Mouse (Mus musculus) embryonic stem cell, embryonic (primary cell): ENCODE data around the gene Zc3h10.

Source experiments
- CTCF ChIA-PET, 4 experiments: fragments of 300-600 bp in 2 of 4; fragments of 350-600 bp in 2 of 4; sonication (Branson Sonifier 250); formaldehyde crosslinking; loops; one replicate each; lab custom pipeline; 2022; ENCODE audit warnings: inconsistent platforms in 2 of 4; lab: Charles Lee
- POLR2A ChIA-PET, 4 experiments: fragments of 300-600 bp in 2 of 4; fragments of 350-600 bp in 2 of 4; sonication (Branson Sonifier 250); formaldehyde crosslinking; loops; one replicate each; lab custom pipeline; 2022; ENCODE audit warnings: antibody characterized with exemption in 4 of 4, inconsistent platforms in 1 of 4; lab: Charles Lee

Gene Zc3h10

DNA sequence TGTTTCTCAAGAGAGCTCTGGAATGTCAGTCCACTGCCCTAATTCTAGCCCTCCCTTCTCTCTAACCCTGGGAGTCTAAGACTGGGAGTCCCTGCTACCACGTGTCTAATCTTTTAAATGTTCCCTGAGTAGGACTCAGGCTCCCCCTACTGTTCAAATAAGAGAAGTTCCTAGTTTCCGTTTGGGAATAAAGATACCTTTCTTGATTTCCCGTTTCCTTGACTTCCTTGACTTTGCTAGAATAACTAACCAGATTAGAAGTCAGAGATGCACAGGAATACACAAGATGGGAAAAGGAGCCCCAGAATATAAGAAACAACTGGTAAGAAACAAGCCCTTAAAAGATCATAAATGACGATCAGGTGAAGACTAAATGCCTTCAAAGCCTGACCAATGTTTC lies 1.2 kb downstream of the Zc3h10 start:
- CTCF ChIA-PET, result interaction anchor here (0.6 to 2.8 kb wide), 19 partner anchors 10 to 188 kb away, joined by 3 to 18 read pairs (median 5); partner anchors contain the start of genes Esyt1 (in 2 of the 4), Coq10a (in 1 of the 4), Myl6 (in 1 of the 4) and Myl6b (in 1 of the 4)
- POLR2A ChIA-PET, result interaction anchor here in 3 of 4 experiments (0.6 to 5.3 kb wide), 65 partner anchors 7 to 508 kb away, joined by 3 to 250 read pairs (median 8); partner anchors contain the start of genes Esyt1 (in 3 of the 3), Myl6b (in 3 of the 3), Myl6 (in 2 of the 3) and Nabp2 (in 2 of the 3)

DNA sequence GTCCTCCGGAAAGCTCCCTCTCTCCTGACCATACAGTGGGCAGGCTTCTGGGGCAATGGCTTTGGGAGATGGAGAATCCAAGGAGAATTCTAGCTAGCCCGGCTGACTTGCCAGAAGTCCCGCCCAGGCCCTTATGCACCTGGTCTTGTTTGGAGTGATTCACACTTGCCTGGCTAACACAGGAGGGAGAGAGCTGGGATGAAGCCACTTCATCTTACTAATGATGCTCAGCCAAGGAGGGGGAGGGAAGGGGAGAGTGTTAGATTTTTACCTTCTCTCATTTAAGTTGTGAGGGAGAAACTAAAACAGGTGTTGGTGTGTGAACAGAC lies 2.0 kb downstream of the Zc3h10 start:
- POLR2A ChIA-PET, result interaction anchor here in 3 of 4 experiments (0.5 to 5.3 kb wide), 30 partner anchors 10 to 481 kb away, joined by 3 to 250 read pairs (median 8); partner anchors contain the start of genes Esyt1 (in 3 of the 3), Myl6b (in 2 of the 3), Pa2g4 (in 2 of the 3) and Pan2 (in 2 of the 3)

DNA sequence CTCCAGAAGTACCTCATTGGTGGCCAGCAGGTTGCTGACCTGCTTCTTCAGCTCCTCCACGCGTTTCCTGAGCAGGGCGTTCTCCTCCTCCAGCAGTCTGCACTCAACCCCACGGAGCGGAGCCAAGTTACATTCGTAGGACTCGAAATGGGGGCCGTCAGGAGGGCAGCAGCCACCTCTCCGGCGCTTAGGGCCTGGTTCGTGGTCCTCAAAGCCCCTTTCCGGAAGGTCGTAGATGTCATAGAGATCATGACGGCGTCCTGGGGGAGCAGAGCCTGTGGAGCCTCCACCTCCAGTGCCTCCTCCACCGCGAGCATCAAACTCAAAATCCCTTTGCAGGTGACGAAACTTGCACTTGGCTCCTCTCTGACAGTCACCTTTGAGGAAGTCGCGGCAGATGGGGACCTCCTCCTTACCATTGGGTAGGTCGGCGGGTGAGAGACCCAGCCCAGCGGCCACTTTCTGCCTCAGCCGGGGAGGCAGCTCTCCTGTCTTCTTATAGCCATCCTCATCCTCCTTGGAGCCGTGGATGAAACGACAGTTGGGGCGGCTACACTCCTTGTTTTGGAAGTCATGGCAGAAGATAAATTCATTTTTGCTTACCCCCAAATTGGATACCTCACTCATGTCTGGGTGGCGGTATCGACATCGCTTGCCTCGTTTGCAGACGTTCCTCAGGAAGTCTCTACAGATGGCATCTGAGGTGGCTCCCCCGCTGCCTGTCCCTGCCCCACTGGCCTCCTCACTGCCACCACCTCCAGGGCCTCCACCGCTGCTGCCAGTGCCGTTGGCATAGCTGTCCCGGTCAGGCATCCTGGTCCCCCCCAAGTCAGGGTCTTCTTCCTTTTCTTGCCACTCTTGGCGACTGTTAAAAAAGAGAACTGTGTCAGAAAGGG lies 2.7 kb downstream of the Zc3h10 start:
- ChIA-PET CTCF (interaction anchor here in 2 of 4 experiments (0.5 to 2.8 kb wide), 8 partner anchors 10 to 244 kb away, joined by 3 to 18 read pairs (median 4); partner anchors contain the start of genes Nabp2 (in 1 of the 2), Pa2g4 (in 1 of the 2) and Rnf41 (in 1 of the 2)), POLR2A (interaction anchor here in 3 of 4 experiments (0.5 to 5.3 kb wide), 27 partner anchors 9 to 480 kb away, joined by 3 to 250 read pairs (median 10); partner anchors contain the start of genes Esyt1 (in 3 of the 3), Pa2g4 (in 2 of the 3), Myl6 (in 1 of the 3) and Myl6b (in 1 of the 3))

More for the DNA sequence above, 2.0 kb downstream of the Zc3h10 start:
- CTCF ChIA-PET, result interaction anchor here (0.5 to 2.8 kb wide), 13 partner anchors 10 to 244 kb away, joined by 3 to 18 read pairs (median 4); partner anchors contain the start of genes Myl6b (in 1 of the 4), Nabp2 (in 1 of the 4), Pa2g4 (in 1 of the 4) and Rnf41 (in 1 of the 4)

DNA sequence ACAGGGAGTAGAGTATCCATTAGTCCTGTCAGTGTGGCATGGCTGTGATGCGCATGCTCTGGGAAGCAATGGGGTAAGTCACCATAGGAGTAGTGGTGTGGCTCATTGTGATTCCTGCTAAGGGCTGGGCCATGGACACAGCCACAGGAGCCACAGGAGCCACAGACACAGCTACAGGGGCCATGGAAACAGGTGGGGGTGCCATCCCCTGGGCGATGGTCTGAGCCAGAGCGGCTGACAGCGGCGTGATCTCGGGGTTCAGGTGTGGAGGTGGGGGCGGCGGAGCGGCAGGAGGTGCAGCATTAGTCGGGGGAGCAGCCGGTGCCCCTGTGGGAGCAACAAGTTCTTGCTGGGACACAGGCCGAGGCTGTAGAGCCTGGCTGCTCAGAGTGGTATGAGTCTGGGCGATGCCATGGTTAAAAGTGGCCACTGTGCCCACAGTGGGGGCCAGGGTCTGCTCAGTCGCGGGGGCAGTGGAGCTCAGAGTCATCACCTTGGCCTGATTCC lies 3.4 kb downstream of the Zc3h10 start:
- CTCF ChIA-PET, result no interaction called here

DNA sequence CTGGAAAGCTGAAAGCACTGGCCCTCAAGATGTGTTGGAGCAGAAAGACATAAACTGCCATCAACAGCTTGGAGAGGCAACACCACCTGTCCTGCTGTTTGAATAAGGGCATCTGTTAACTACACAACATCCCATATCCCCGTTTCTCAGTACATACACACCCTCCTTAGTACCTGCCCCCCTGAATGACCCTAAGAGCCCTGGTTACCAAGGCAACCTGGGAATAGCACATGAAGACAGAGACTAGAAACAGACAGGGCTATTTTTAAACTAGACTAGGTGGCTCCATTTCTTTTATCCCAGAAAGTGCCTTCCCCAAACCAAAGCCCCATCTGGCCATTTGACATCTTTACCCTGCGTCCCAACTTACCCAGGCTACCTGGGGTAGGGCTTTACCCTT lies 4.5 kb downstream of the Zc3h10 start:
- ChIA-PET POLR2A (interaction anchor here in 2 of 4 experiments (0.8 to 3.5 kb wide), 4 partner anchors 17 to 81 kb away, joined by 3 to 19 read pairs (median 4); partner anchors contain the start of gene Esyt1 (in 2 of the 2)), CTCF (no interaction called here)

More for the DNA sequence above, 3.4 kb downstream of the Zc3h10 start:
- POLR2A ChIA-PET, result interaction anchor here in 3 of 4 experiments (0.6 to 5.3 kb wide), 13 partner anchors 8 to 174 kb away, joined by 3 to 250 read pairs (median 52); partner anchors contain the start of genes Esyt1 (in 3 of the 3), Pa2g4 (in 2 of the 3) and Myl6 (in 1 of the 3)

DNA sequence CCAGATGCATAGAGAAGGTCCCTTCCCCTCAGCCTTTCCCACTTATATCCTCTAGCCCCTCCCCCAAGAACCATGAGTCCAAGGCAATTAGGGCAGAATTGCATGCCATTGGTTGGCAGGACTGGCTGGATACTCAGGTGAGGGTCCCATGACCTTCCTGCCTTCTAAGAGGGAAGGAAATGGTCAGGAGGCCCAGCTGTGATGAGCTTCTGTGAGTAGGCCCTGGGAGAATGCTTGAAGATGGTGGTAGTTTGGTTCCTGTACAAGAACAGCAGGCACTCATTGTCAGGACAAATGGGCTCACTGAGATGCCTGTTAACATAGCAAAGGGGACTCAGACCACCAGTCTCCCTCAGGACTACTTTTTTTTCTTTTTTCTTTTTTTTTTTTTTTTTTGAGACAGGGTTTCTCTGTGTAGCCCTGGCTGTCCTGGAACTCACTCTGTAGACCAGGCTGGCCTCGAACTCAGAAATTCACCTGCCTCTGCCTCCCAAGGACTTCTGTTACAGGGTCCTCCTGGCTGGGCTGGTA lies 9.2 kb downstream of the Zc3h10 start:
- POLR2A ChIA-PET, result interaction anchor here in 3 of 4 experiments (0.7 to 4.8 kb wide), 7 partner anchors 9 to 168 kb away, joined by 3 to 44 read pairs (median 6); partner anchors contain the start of genes Esyt1 (in 2 of the 3), Zc3h10 (in 2 of the 3), Nabp2 (in 1 of the 3) and Pa2g4 (in 1 of the 3)
- CTCF ChIA-PET, result interaction anchor here in 3 of 4 experiments (0.6 to 4.3 kb wide), 4 partner anchors 13 to 255 kb away, joined by 3 to 27 read pairs (median 4); partner anchors contain the start of gene Esyt1 (in 1 of the 3)

DNA sequence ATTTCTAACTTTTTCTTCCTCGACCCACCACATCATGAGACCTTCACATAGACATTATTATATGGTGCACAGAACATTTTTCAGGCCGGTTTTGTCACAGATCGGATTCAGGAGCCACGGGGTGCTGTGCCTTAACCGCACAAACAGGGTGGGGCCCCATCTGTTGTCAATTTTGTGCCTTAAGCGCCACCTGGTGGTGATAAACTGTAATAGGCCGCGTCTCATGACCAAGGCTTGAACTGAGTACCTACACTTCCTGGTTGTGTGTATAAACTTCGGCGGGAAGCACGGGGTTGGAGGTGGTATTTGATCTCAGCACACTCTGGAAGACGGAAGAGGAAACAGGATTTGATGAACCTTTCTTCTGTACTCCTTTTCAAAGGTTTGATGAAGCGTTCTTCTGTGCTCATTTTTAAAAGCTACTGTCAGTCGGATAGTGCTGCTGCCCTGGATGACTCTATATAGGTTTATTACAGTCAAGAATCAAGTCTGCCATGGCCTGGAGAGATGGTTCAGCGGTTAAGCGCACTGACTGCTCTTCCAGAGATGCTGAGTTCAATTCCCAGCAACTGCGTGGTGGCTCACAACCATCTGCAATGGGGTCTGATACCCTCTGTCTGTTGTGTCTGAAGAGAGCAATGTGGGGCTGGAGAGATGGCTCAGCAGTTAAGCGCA lies 11.2 kb downstream of the Zc3h10 start:
- POLR2A ChIA-PET, result interaction anchor here (0.5 to 4.8 kb wide), 15 partner anchors 10 to 369 kb away, joined by 3 to 52 read pairs (median 5); partner anchors contain the start of genes Zc3h10 (in 3 of the 4), Esyt1 (in 2 of the 4), Myl6 (in 2 of the 4) and Nabp2 (in 1 of the 4)

DNA sequence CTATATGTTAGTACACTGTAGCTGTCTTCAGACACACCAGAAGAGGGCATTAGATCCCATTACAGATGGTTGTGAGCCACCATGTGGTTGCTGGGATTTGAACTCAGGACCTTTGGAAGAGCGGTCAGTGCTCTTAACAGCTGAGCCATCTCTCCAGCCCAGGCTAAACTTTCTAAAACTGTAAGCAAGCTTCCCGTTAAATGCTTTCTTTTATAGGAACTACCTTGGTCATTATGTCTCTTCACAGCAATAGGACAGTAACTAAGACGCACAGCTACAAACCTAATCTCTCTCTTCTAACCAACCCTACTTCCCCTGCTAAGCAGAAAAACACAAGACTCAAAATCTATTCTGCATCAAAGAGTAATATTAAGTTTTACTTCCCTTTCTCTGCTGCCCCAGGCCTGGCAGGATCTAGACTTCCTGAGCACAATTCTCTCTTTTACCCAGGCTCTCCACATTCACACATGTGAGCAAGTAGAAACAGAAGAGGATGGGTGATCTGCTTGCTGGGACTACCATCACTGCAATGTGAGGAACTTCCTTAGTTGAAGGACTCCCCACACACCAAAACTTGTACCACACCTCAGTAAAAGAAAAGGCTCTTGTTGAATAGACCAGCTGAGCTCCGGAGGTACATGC lies 11.8 kb downstream of the Zc3h10 start:
- POLR2A ChIA-PET, result interaction anchor here (0.7 to 4.8 kb wide), 27 partner anchors 10 to 233 kb away, joined by 3 to 52 read pairs (median 5); partner anchors contain the start of genes Esyt1 (in 4 of the 4), Zc3h10 (in 4 of the 4), Myl6 (in 3 of the 4) and Nabp2 (in 2 of the 4)
- CTCF ChIA-PET, result interaction anchor here (0.6 to 4.3 kb wide), 19 partner anchors 10 to 520 kb away, joined by 3 to 27 read pairs (median 4); partner anchors contain the start of genes Esyt1 (in 4 of the 4), Zc3h10 (in 2 of the 4), Pa2g4 (in 1 of the 4) and Stat2 (in 1 of the 4)

More for the DNA sequence above, 11.2 kb downstream of the Zc3h10 start:
- CTCF ChIA-PET, result interaction anchor here (0.6 to 4.3 kb wide), 18 partner anchors 10 to 521 kb away, joined by 3 to 27 read pairs (median 4); partner anchors contain the start of genes Esyt1 (in 4 of the 4), Nabp2 (in 1 of the 4), Pa2g4 (in 1 of the 4) and Rnf41 (in 1 of the 4)

DNA sequence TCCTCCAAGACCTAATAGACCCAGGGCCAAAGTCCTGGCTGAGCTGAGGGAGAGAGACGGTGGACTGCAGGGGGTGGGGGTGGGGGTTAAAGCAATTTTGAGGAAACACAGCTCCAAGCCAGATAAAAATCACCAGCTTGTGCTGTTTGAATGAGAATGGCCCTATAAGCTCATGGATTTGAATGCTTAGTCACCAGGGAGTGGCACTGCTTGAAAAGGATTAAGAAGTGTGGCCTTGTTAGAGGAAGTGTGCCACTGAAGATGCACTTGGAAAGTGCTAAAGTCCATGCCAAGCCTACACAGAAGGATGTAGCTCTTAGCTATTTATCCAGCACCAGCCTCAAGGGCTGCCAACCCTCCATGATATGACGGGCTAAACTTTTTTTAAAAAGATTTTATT lies 12.4 kb downstream of the Zc3h10 start:
- CTCF ChIA-PET, result interaction anchor here (0.6 to 4.3 kb wide), 17 partner anchors 9 to 251 kb away, joined by 3 to 27 read pairs (median 4); partner anchors contain the start of genes Esyt1 (in 3 of the 4), Zc3h10 (in 2 of the 4) and Pa2g4 (in 1 of the 4)
- POLR2A ChIA-PET, result interaction anchor here (0.7 to 4.8 kb wide), 30 partner anchors 9 to 273 kb away, joined by 3 to 52 read pairs (median 4); partner anchors contain the start of genes Esyt1 (in 4 of the 4), Zc3h10 (in 4 of the 4), Myl6 (in 2 of the 4) and Nabp2 (in 2 of the 4)

DNA sequence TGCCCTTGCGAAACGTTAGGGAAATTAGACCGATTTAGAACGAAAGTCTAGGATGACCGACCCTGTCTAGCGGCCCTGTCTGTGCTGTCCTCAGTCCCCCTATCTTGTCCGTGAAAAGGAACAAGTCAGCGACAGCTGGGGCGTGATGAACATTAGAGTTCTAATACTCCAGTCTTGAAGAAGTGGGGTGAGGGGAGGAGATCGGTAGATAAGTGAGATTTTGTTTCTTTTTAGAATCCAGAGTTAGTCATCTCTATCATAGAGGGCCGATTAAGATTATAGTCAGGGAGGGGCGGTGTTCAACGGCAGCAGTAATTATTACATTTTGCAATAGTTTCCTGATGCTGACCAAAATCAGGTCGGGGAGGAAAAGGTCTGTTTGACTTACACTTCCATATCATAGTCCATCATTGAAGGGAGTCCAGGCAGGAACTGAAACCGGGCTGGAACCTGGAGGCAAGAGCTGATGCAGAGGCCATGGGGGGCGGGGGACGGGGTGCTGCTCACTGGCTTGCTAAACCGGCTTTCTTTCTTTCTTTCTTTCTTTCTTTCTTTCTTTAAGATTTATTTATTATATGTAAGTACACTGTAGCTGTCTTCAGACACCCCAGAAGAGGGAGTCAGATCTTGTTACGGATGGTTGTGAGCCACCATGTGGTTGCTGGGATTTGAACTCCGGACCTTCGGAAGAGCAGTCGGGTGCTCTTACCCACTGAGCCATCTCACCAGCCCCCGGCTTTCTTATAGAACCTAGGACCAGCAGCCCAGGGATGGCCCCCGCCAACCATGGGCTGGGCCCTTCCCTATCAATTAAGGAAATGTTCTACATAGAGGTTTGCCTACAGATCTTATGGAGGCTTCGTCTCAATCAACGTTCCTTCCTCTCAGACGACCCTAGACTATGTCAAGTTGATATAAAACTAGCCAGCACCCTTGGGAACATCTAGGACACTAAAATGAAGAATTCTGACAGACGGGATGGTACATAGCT lies 20.9 kb downstream of the Zc3h10 start:
- ChIA-PET CTCF (interaction anchor here (0.6 to 3.1 kb wide), 40 partner anchors 8 to 279 kb away, joined by 3 to 27 read pairs (median 4); partner anchors contain the start of genes Myl6b (in 3 of the 4), Zc3h10 (in 3 of the 4), Myl6 (in 2 of the 4) and Nabp2 (in 2 of the 4)), POLR2A (interaction anchor here (0.6 to 7.0 kb wide), 125 partner anchors 8 to 1215 kb away, joined by 3 to 110 read pairs (median 5); partner anchors contain the start of genes Myl6 (in 3 of the 4), Myl6b (in 3 of the 4), Pa2g4 (in 3 of the 4) and Zc3h10 (in 3 of the 4))

DNA sequence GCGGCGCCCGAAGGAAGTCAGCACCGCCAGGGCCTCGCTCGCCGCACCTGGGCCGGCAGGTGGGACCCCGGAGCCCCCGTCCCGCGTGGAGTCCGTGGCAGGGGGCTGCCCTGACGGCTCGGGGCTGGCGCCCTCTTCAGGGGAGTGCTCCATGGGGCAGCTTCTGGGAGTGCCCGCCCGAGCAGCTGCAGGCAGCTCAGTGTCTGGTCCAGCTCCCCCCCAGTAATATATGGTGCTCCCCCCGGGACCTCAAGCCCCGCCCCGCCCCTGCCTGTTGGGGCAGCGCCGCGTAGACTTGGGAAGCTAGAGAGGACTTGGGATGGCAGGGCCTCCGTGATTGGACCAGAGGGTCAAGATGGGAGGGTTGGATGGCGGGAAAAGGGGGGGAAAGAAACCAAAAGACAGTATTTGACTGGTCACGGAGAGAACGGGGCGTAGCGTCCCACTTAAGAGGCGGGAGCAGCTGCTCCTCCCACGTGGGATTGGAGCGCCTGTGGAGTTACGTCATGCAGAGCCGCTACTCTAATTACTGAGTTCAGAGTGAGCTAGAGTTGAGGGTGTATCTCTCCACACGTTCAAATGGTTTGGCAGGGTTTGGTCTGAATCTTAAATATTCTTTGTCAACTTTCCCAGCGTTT lies 21.8 kb downstream of the Zc3h10 start, which contains the start of gene Esyt1:
Esyt1 (minus strand) TSS at position 201 of the 638 bp plus-strand sequence.
- ChIA-PET POLR2A (interaction anchor here (0.6 to 7.0 kb wide), 146 partner anchors 8 to 1214 kb away, joined by 3 to 110 read pairs (median 5); partner anchors contain the start of genes Zc3h10 (in 4 of the 4), Cnpy2 (in 3 of the 4), Myl6 (in 3 of the 4) and Myl6b (in 3 of the 4)), CTCF (interaction anchor here (0.6 to 3.1 kb wide), 44 partner anchors 8 to 1013 kb away, joined by 3 to 27 read pairs (median 4); partner anchors contain the start of genes Myl6b (in 3 of the 4), Nabp2 (in 3 of the 4), Rnf41 (in 3 of the 4) and Zc3h10 (in 3 of the 4))

DNA sequence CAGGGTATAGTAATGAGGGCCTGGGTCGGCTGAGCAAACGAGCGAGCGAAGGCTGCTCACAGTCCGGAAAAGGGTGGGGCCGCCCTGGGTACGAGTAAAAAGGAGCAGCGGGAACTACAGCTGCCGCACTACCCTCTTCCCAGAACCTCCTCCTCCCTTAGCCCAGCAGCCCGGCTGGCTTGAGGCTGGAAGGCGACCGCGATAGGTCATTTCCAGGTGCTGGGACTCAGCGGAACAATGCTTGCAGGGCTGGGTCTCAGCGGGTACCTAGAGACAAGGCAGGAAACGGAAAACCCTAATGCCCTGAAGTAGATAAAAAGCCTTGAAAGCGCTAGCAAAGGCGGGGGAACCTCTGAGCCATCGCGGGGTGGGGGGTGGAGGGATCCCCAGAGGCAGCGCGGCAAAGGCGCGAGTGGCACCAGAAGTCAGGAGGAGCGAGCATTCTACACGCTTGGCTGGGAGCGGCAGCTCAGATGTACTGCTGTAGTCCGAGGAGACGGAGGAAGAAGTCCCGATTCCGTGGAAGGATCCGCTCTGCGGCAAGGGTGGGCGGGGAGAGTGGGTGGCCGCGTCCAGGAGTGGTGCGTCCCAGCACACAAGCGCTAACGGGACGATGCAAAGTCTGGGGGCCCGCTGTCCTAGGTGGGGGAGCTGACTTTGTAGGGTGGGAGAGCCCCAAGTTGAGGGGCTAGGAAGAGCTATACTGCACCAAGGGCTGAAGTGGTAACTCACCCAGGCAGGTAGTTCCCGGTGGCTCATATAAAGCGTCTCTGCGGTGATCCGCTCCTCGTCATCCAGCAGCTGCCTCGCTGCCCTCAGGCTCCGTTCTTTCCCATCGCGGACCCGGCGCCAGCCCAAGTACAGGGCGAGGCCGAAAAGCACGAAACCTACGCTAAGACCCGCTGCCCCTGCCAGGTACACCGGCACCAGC lies 22.6 kb downstream of the Zc3h10 start:
- CTCF ChIA-PET, result interaction anchor here (0.5 to 3.1 kb wide), 35 partner anchors 8 to 1012 kb away, joined by 3 to 27 read pairs (median 5); partner anchors contain the start of genes Myl6b (in 3 of the 4), Nabp2 (in 3 of the 4), Rnf41 (in 3 of the 4) and Zc3h10 (in 3 of the 4)
- POLR2A ChIA-PET, result interaction anchor here (0.5 to 7.0 kb wide), 131 partner anchors 8 to 1163 kb away, joined by 3 to 110 read pairs (median 5); partner anchors contain the start of genes Zc3h10 (in 4 of the 4), Cnpy2 (in 3 of the 4), Myl6 (in 3 of the 4) and Myl6b (in 3 of the 4)
